Mouse (Mus musculus) fat pad, adult 2 months (tissue): ENCODE results near the gene Calu.

ENCODE experiments used
- DNase-seq: peaks from one replicate; pipeline ENCODE4 v3.0.0-alpha.2; 2011; ENCODE audit warnings: low read depth, low spot score; ENCODE audit errors: extremely low read depth

Calu gene

GRCm38 (mm10) chr6:29415446-29415845 lies 67.6 kb downstream of the Calu start:
- DNase-seq: no peak

- DNase-seq: no peak
Measured at GRCm38 (mm10) chr6:29420596-29420995, 72.7 kb downstream of the Calu start.

DNA sequence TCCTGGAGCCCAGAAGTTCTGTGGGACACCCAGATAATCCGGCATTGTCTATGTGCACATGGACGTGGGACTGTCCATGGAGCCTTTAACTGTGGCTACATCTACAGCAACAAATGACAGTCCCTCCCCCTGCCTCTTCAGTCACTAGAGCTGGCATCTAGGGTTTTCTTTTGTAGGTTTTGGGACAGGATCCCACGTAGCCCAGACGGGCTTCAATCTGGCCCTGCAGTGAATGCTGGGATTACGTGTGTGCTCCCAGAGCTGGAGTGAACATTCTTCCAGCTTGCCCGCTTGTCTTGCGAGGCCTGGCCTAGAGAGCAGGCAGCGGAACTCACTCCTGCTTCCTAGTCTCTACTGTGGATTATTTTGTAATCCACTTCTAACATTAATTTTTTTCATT lies 77.2 kb downstream of the Calu start:
- no peak for DNase-seq

GRCm38 (mm10) chr6:29426331-29426730 lies 78.5 kb downstream of the Calu start:
- no peak for DNase-seq
